Mouse (Mus musculus) hindbrain, embryonic 14.5 days (tissue): ENCODE measurements at regions not wholly inside any gene's neighbourhood (a gene's known extent, or its start where the extent isn't known, plus 50 kb on each side); places are given as distances from the start of the nearest gene placed in this dataset.

Experiments
- ATAC-seq: fragments of 200-750 bp; cut with Nextera tagmentation; 2 replicates; pipeline ENCODE4 v1.8.0; 2017; ENCODE audit warnings: moderate number of reproducible peaks, mild to moderate bottlenecking, moderate TSS enrichment, moderate library complexity; ENCODE audit not compliant: low FRiP score
- DNase-seq: peaks from one replicate; pipeline ENCODE4 v3.0.0-alpha.2; 2015; ENCODE audit warnings: low spot score
- H3K27ac ChIP-seq: fragments of 300-500 bp; sonication (generic); 2 replicates; pipeline ENCODE4 v1.5.1; 2014; ENCODE audit warnings: mild to moderate bottlenecking, moderate library complexity
- H3K27me3 ChIP-seq: fragments of 300-500 bp; sonication (generic); 2 replicates; pipeline ENCODE4 v1.6.1; 2014; ENCODE audit warnings: mild to moderate bottlenecking, low read length, mixed read lengths; ENCODE audit not compliant: control insufficient read depth, insufficient read depth
- H3K36me3 ChIP-seq: fragments of 300-500 bp; sonication (generic); replicated peaks from 2 replicates; pipeline ENCODE4 v1.6.1; 2014; ENCODE audit not compliant: control insufficient read depth, insufficient read depth
- H3K4me1 ChIP-seq: fragments of 300-500 bp; sonication (generic); replicated peaks from 2 replicates; pipeline ENCODE4 v1.6.1; 2014; ENCODE audit warnings: antibody characterized with exemption, low read length, mixed read lengths; ENCODE audit not compliant: control insufficient read depth, insufficient read depth
- H3K4me2 ChIP-seq: fragments of 300-500 bp; sonication (generic); replicated peaks from 2 replicates; pipeline ENCODE4 v1.6.1; 2014; ENCODE audit warnings: mild to moderate bottlenecking, moderate library complexity
- H3K4me3 ChIP-seq: fragments of 300-500 bp; sonication (generic); replicated peaks from 2 replicates; pipeline ENCODE4 v1.5.1; 2014; ENCODE audit warnings: mild to moderate bottlenecking, low read length
- H3K9ac ChIP-seq: fragments of 300-500 bp; sonication (generic); 2 replicates; pipeline ENCODE4 v1.6.1; 2014
- H3K9me3 ChIP-seq: fragments of 300-500 bp; sonication (generic); 2 replicates; pipeline ENCODE4 v1.6.1; 2016; ENCODE audit warnings: low read length; ENCODE audit not compliant: control insufficient read depth
- WGBS: fragments of 180-500 bp; shearing (Covaris S2); extraction: QIAGEN DNeasy Blood & Tissue Kit; methylation state at CpG from one replicate; pipeline ENCODE4 v1.1.7; 2014; 5-methylcytosine and 5-hydroxymethylcytosine counted together

GRCm38 (mm10) chr19:27694478-27694877 lies 264.9 kb upstream of the Pum3 start:
- Histone ChIP-seq H3K27me3 (no peaks in the 10 kb centered on the region), H3K4me2 (no peak overlapping the region), H3K4me3 (no peak overlapping the region), H3K9me3 (peaks cover 8% of the 10 kb centered on the region; the same call in 1 of the 2 replicates), H3K27ac (no peak overlapping the region), H3K9ac (no peak overlapping the region), H3K4me1 (no peaks in the 10 kb centered on the region), H3K36me3 (no peaks in the 10 kb centered on the region)
- no peak for ATAC-seq
- 42% methylated on average over 4 of the region's 4 CpGs for WGBS
- DNase-seq = no peak

GRCm38 (mm10) chr19:27693706-27694105 lies 264.1 kb upstream of the Pum3 start:
- ATAC-seq (no peak), DNase-seq (no peak)
- Histone ChIP-seq H3K27ac (no peak overlapping the region), H3K9ac (no peak overlapping the region), H3K4me3 (no peak overlapping the region), H3K4me2 (no peak overlapping the region), H3K27me3 (no peaks in the 10 kb centered on the region), H3K36me3 (no peaks in the 10 kb centered on the region), H3K9me3 (peaks cover 8% of the 10 kb centered on the region; the same call in 1 of the 2 replicates), H3K4me1 (no peaks in the 10 kb centered on the region)
- WGBS = 81% methylated on average over 7 of the region's 7 CpGs

GRCm38 (mm10) chr19:27692944-27693343 lies 263.3 kb upstream of the Pum3 start:
- H3K9ac ChIP-seq = no peak overlapping the region
- H3K4me3 ChIP-seq = no peak overlapping the region

GRCm38 (mm10) chr19:27683426-27683825 lies 253.8 kb upstream of the Pum3 start:
- Histone ChIP-seq H3K27ac (no peak overlapping the region), H3K4me2 (no peak overlapping the region), H3K4me3 (no peak overlapping the region), H3K36me3 (no peaks in the 10 kb centered on the region), H3K9me3 (no peaks in the 10 kb centered on the region), H3K4me1 (no peaks in the 10 kb centered on the region), H3K9ac (no peak overlapping the region), H3K27me3 (no peaks in the 10 kb centered on the region)
- ATAC-seq (no peak), DNase-seq (no peak)
- 40% methylated on average over 2 of the region's 2 CpGs for WGBS

More at GRCm38 (mm10) chr19:27692944-27693343, 263.3 kb upstream of the Pum3 start:
- Histone ChIP-seq H3K27me3 (no peaks in the 10 kb centered on the region), H3K36me3 (no peaks in the 10 kb centered on the region), H3K27ac (no peak overlapping the region), H3K4me1 (no peaks in the 10 kb centered on the region), H3K4me2 (no peak overlapping the region), H3K9me3 (peaks cover 8% of the 10 kb centered on the region; the same call in 1 of the 2 replicates)
- 96% methylated on average over 6 of the region's 6 CpGs for WGBS
- DNase-seq (no peak), ATAC-seq (no peak)

- no peak for DNase-seq
- no peaks in the 10 kb centered on the region for H3K4me1 ChIP-seq
- H3K27ac ChIP-seq = no peak overlapping the region
- no peaks in the 10 kb centered on the region for H3K9me3 ChIP-seq
- no peak overlapping the region for H3K4me3 ChIP-seq
- H3K27me3 ChIP-seq = no peaks in the 10 kb centered on the region
- no peaks in the 10 kb centered on the region for H3K36me3 ChIP-seq
- no peak for ATAC-seq
- H3K4me2 ChIP-seq = no peak overlapping the region
- 74% methylated on average over 7 of the region's 7 CpGs for WGBS
- H3K9ac ChIP-seq = no peak overlapping the region
Measured at GRCm38 (mm10) chr19:27679427-27679826, 249.8 kb upstream of the Pum3 start.

GRCm38 (mm10) chr19:27672679-27673190 lies 243.1 kb upstream of the Pum3 start:
- Histone ChIP-seq H3K4me2 (no peak overlapping the region), H3K27ac (no peak overlapping the region), H3K4me1 (0 out of 2 replicates have a peak, but pooled peaks cover 2% of the 10 kb centered on the region), H3K27me3 (no peaks in the 10 kb centered on the region), H3K9ac (no peak overlapping the region), H3K36me3 (no peaks in the 10 kb centered on the region), H3K4me3 (no peak overlapping the region), H3K9me3 (no peaks in the 10 kb centered on the region)
- ATAC-seq = no peak
- WGBS = 79% methylated on average over 2 of the region's 2 CpGs
- no peak for DNase-seq

GRCm38 (mm10) chr19:27663296-27663695 lies 233.7 kb upstream of the Pum3 start:
- H3K36me3 ChIP-seq = no peaks in the 10 kb centered on the region
- H3K4me2 ChIP-seq = no peak overlapping the region
- H3K4me1 ChIP-seq = 0 out of 2 replicates have a peak, but pooled peaks cover 2% of the 10 kb centered on the region
- H3K9ac ChIP-seq = no peak overlapping the region
- no peaks in the 10 kb centered on the region for H3K27me3 ChIP-seq
- no peak for ATAC-seq
- 54% methylated on average over 2 of the region's 2 CpGs for WGBS
- no peak for DNase-seq
- H3K27ac ChIP-seq = no peak overlapping the region
- H3K4me3 ChIP-seq = no peak overlapping the region
- no peaks in the 10 kb centered on the region for H3K9me3 ChIP-seq

GRCm38 (mm10) chr19:27641001-27641400 lies 211.4 kb upstream of the Pum3 start:
- DNase-seq = no peak
- 22% methylated on average over 3 of the region's 3 CpGs for WGBS
- H3K9me3 ChIP-seq = no peaks in the 10 kb centered on the region
- H3K27ac ChIP-seq = no peak overlapping the region
- ATAC-seq = no peak
- no peaks in the 10 kb centered on the region for H3K4me1 ChIP-seq
- no peak overlapping the region for H3K4me3 ChIP-seq
- no peaks in the 10 kb centered on the region for H3K36me3 ChIP-seq
- no peak overlapping the region for H3K9ac ChIP-seq
- no peak overlapping the region for H3K4me2 ChIP-seq
- no peaks in the 10 kb centered on the region for H3K27me3 ChIP-seq

GRCm38 (mm10) chr19:27633105-27633504 lies 203.5 kb upstream of the Pum3 start:
- Histone ChIP-seq H3K4me1 (no peaks in the 10 kb centered on the region), H3K27ac (no peak overlapping the region), H3K9ac (no peak overlapping the region), H3K27me3 (no peaks in the 10 kb centered on the region), H3K4me3 (no peak overlapping the region), H3K9me3 (no peaks in the 10 kb centered on the region), H3K4me2 (no peak overlapping the region), H3K36me3 (no peaks in the 10 kb centered on the region)
- DNase-seq = no peak
- WGBS = 84% methylated on average over 6 of the region's 6 CpGs
- no peak for ATAC-seq

- Histone ChIP-seq H3K27me3 (no peaks in the 10 kb centered on the region), H3K9me3 (no peaks in the 10 kb centered on the region), H3K4me3 (no peak overlapping the region), H3K27ac (no peak overlapping the region), H3K9ac (no peak overlapping the region), H3K4me1 (no peaks in the 10 kb centered on the region), H3K36me3 (no peaks in the 10 kb centered on the region), H3K4me2 (no peak overlapping the region)
- DNase-seq (no peak), ATAC-seq (no peak)
- WGBS = 100% methylated on average over 1 of the region's 1 CpGs
Measured at GRCm38 (mm10) chr19:27627626-27628025, 198.0 kb upstream of the Pum3 start.
